ENCODE assay signal across 8 mouse cellular contexts in genomic region chr11:29374274-29374656, GRCm38 (mm10). TPM values are rescaled to one million over a fixed set of nuclear protein-coding genes. Genes with fewer than 3 reads are reported as not detected.
DNase-seq lines count a peak whose midpoint lies in the region; ATAC-seq and TF ChIP-seq lines count a peak whose summit lies in the region.

No protein-coding gene starts in this region.

- H3ac ChIP-seq in C2C12 (ENCODE audit: control insufficient read depth, insufficient read length, low read depth), result peak overlapping the region; percentile 91

- H3K4me3 ChIP-seq in gastrocnemius, adult 2 months, result peak overlapping the region; percentile 79
- peak overlapping the region; percentile 90 for H3K4me3 ChIP-seq in C2C12 (ENCODE audit: insufficient read depth, poor library complexity, severe bottlenecking)
- H3K4me3 ChIP-seq in embryonic facial prominence, embryonic 14.5 days (ENCODE audit: low read depth, low read length), result peak overlapping the region; percentile 96
- peak overlapping the region; percentile 75 for H3K4me3 ChIP-seq in intestine, postnatal 0 days (ENCODE audit: low read depth, low read length)

- intact Hi-C loops in gastrocnemius, adult 2 months (cut with DNase I), result loop anchor here (10.0 kb wide), 2 partner anchors 151 to 321 kb away; partner anchors contain the start of genes Mtif2 and Rtn4

- H3K4me1 ChIP-seq in embryonic facial prominence, embryonic 14.5 days (ENCODE audit: control insufficient read depth, insufficient read depth, low read length), result peaks cover 3% of the 10 kb centered on the region; the same call in 1 of the 2 replicates
- no peaks in the 10 kb centered on the region for H3K4me1 ChIP-seq in intestine, postnatal 0 days (replicated peaks; ENCODE audit: control insufficient read depth, insufficient read depth, low read length)

- H3K36me3 ChIP-seq in C2C12 (ENCODE audit: control insufficient read depth, insufficient read depth), result peaks cover 11% of the 10 kb centered on the region
- H3K36me3 ChIP-seq in embryonic facial prominence, embryonic 14.5 days (ENCODE audit: control insufficient read depth, insufficient read depth, low read length), result no peaks in the 10 kb centered on the region
- H3K36me3 ChIP-seq in intestine, postnatal 0 days (ENCODE audit: control insufficient read depth, insufficient read depth), result no peaks in the 10 kb centered on the region

- 0% methylated on average over 8 of the region's 8 CpGs for WGBS in embryonic facial prominence, embryonic 14.5 days
- 1% methylated on average over 8 of the region's 8 CpGs for WGBS in intestine, postnatal 0 days

- H3K9me3 ChIP-seq in embryonic facial prominence, embryonic 14.5 days (ENCODE audit: control insufficient read depth, low read length), result no peaks in the 10 kb centered on the region
- H3K9me3 ChIP-seq in intestine, postnatal 0 days (ENCODE audit: control insufficient read depth), result no peaks in the 10 kb centered on the region

- peaks cover 55% of the 10 kb centered on the region for H3K79me2 ChIP-seq in C2C12 (ENCODE audit: control insufficient read depth, insufficient read depth)

- H3K27me3 ChIP-seq in C2C12 (ENCODE audit: control insufficient read depth, insufficient read depth, insufficient read length), result no peaks in the 10 kb centered on the region
- no peaks in the 10 kb centered on the region for H3K27me3 ChIP-seq in embryonic facial prominence, embryonic 14.5 days (replicated peaks; ENCODE audit: control insufficient read depth, insufficient read depth, low read length)
- H3K27me3 ChIP-seq in intestine, postnatal 0 days (replicated peaks; ENCODE audit: control insufficient read depth, insufficient read depth, low read length), result peaks cover 10% of the 10 kb centered on the region; the same call in 1 of the 2 replicates

- peak overlapping the region; percentile 85 for H3K27ac ChIP-seq in gastrocnemius, adult 2 months
- peak overlapping the region; percentile 95 for H3K27ac ChIP-seq in embryonic facial prominence, embryonic 14.5 days (replicated peaks; ENCODE audit: low read depth, low read length)
- no peak overlapping the region for H3K27ac ChIP-seq in intestine, postnatal 0 days (ENCODE audit: low read depth, low read length)

- H3K4me2 ChIP-seq in embryonic facial prominence, embryonic 14.5 days (ENCODE audit: low read depth, low read length), result peak overlapping the region; percentile 72
- H3K4me2 ChIP-seq in intestine, postnatal 0 days (replicated peaks; ENCODE audit: low read depth), result peak overlapping the region; percentile 98

- H3K79me3 ChIP-seq in C2C12 (ENCODE audit: low read depth), result peaks cover 39% of the 10 kb centered on the region

- no peak for DNase-seq in gastrocnemius, adult 2 months
- no peak for DNase-seq in gastrocnemius, adult 8-10 months (ENCODE audit: low spot score in 2 of 2)
- no peak for DNase-seq in embryonic facial prominence, embryonic 14.5 days (ENCODE audit: low spot score)
- no peak for DNase-seq in B cell, adult 2 months
- DNase-seq in cerebellum, adult 18-20 months, result no peak

- ATAC-seq in embryonic facial prominence, embryonic 14.5 days (ENCODE audit: low read depth), result peak; percentile 2; the same call in 1 of the 2 replicates
- no peak for ATAC-seq in intestine, postnatal 0 days
- peak; percentile 55 for ATAC-seq in monocyte, adult 5-6 weeks (replicated peaks; ENCODE audit: insufficient number of reproducible peaks, low FRiP score, low TSS enrichment, poor library complexity, severe bottlenecking)

- no peak for TF ChIP-seq CTCF in gastrocnemius, adult 2 months (IDR thresholded peaks at IDR 0.05)
- TF ChIP-seq CTCF in C2C12 (IDR thresholded peaks at IDR 0.05; ENCODE audit: control insufficient read depth, insufficient read depth, insufficient read length), result no peak
- TF ChIP-seq CTCF in intestine, postnatal 0 days (IDR thresholded peaks at IDR 0.05; ENCODE audit: low read depth), result no peak

- peak overlapping the region; percentile 95 for H3K9ac ChIP-seq in embryonic facial prominence, embryonic 14.5 days (ENCODE audit: low read depth, low read length)
- peak overlapping the region; percentile 63 for H3K9ac ChIP-seq in intestine, postnatal 0 days (ENCODE audit: low read depth, low read length)

TF ChIP-seq in C2C12, 6 proteins besides CTCF, POLR2A, EP300 and RAD21:
- TF ChIP-seq MAX (IDR thresholded peaks at IDR 0.05) (no peak), MYOG (IDR thresholded peaks at IDR 0.05; ENCODE audit: control insufficient read depth, extremely low read depth, insufficient read length) (no peak), USF1 (IDR thresholded peaks at IDR 0.05; ENCODE audit: low read depth) (no peak), MYOD1 (IDR thresholded peaks at IDR 0.05; ENCODE audit: control insufficient read depth, insufficient read length, low read depth) (no peak), CEBPB (IDR thresholded peaks at IDR 0.05; ENCODE audit: low read depth) (no peak), FOSL1 (IDR thresholded peaks at IDR 0.05; ENCODE audit: insufficient read depth, low read length, poor library complexity, severe bottlenecking) (no peak)

RNA-seq across cellular contexts. Expression of gene Ccdc88a, which starts 0.8 kb away (rescaled TPM):
- total RNA-seq in gastrocnemius, adult 2 months (2021), result 1 to 10 TPM; 2.0 to 3.2 TPM
- 1 to 10 TPM; 1.4 to 2.9 (median 1.5) TPM for total RNA-seq in gastrocnemius, adult 8-10 months (2022)
- 3.4 TPM for polyA plus RNA-seq in C2C12 (2012; fragmentation: generic; extraction: Trizol)
- polyA plus RNA-seq in embryonic facial prominence, embryonic 14.5 days (2014; fragmentation: Nextera tagmentation; extraction: Ambion mirVana), result 26.2 and 27.9 TPM in 2 replicates
- 6.6 and 6.9 TPM in 2 replicates for polyA plus RNA-seq in intestine, postnatal 0 days (2015; fragmentation: Nextera tagmentation; extraction: Ambion mirVana)
- total RNA-seq in monocyte, adult 5-6 weeks (2017), result 81.2 to 113 TPM (median 90.3 TPM) in 3 replicates

Comparison
In these comparisons a context has a peak if more than half of its experiments do, and no peak if none do; other contexts are left out.
1. RNA of gene Ccdc88a, which starts 0.8 kb away (total RNA-seq): 81.2 to 113 TPM in monocyte, adult 5-6 weeks; 2.0 to 3.2 TPM in gastrocnemius, adult 2 months and 1.4 to 2.9 TPM in gastrocnemius, adult 8-10 months; every median in the first group is over 10 times any median in the second.
2. Peak in every context shown above with its lines, with median percentiles within 50 percentile points of each other: H3K4me3 ChIP-seq.